Mouse (Mus musculus): Measurements from ENCODE around the gene Zfp940. TPM values are rescaled to one million over a fixed set of nuclear protein-coding genes. Genes with fewer than 3 reads are reported as not detected.
A peak's percentile ranks its signal among the peaks of the same experiment; 100 is the strongest.

Zfp940 gene
- polyA plus RNA-seq, 1 experiment from 2014 or later = 5.4 TPM

DNA sequence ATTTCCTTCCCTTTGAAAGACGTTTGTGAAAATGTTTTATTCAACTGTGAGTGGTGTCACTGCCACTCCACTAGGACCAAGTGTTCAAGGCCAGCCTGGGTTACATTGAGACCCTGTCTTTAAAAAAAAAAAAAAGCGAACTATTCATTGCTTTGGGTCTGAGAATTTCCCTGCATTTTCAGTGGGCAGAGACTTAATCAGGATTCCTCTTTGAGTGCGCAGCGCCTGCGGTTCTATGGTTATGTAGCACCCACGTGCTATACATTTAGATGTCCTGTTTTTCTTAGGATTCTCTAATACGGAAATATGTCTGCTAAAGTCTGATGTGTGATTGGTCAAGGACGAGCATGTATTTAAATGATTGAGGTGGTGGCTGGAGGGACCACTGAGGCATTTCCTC, 68.4 kb downstream of the Zfp940 start:
- H3K27ac ChIP-seq (ENCODE audit: low read depth) = no peak overlapping the region
- ATAC-seq (replicated peaks; ENCODE audit: low FRiP score, low TSS enrichment, low read depth) (no peak), DNase-seq (ENCODE audit: low spot score) (no peak)
- peak overlapping the region; percentile 78 for H3K4me2 ChIP-seq (ENCODE audit: low read length)
- 57% methylated on average over 8 of the region's 8 CpGs for WGBS
- H3K27me3 ChIP-seq (replicated peaks; ENCODE audit: control insufficient read depth, insufficient read depth, low read length) = no peaks in the 10 kb centered on the region
- H3K9me3 ChIP-seq (ENCODE audit: control insufficient read depth, low read length) = no peaks in the 10 kb centered on the region; the same call in 1 of the 2 replicates
- peaks cover 4% of the 10 kb centered on the region; the same call in 1 of the 2 replicates for H3K4me1 ChIP-seq (replicated peaks; ENCODE audit: control insufficient read depth, insufficient read depth, low read length)
- H3K9ac ChIP-seq (ENCODE audit: low read length) = no peak overlapping the region
- H3K4me3 ChIP-seq (ENCODE audit: low read depth, low read length) = peak overlapping the region; percentile 94
- H3K36me3 ChIP-seq (ENCODE audit: control insufficient read depth, insufficient read depth, low read length) = peaks cover 32% of the 10 kb centered on the region

DNA sequence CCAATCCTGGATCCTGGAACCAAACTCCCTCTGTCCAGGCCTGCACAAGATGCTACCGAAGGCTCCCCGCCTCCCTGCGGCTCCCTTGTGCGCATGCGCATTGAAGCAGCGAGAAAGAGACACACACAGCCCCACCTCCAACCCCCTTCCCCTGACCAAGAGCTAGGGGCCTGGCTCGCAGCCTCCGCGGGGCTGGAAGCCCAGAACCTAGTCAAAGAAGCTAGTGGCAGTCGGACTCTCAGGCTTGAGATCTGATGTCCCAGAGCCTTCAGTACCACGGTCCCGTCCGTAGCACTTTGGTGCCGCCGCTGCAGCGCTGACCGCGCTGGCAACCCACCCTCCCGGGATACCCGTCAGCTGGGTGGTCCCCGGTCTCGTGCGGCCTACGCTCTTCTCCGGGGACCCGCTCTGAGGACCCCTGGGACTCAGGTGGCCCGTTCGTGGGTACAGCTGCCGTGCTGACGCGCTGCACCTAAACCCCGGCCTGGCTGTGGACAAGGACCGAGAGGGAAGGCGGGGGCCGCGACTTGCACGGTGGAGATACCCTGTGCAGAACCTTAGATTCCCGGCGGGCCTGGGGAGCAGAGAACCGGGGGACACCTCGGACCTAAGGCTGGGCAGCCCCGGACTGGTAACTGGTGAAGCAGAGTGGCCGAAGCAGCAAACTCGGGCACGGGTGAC, 69.5 kb downstream of the Zfp940 start, which contains the start of gene Zfp30:
Zfp30 (plus strand) TSS at position 128 of the 681 bp plus-strand sequence.
- DNase-seq (ENCODE audit: low spot score) = peak; percentile 92
- Histone ChIP-seq H3K27ac (ENCODE audit: low read depth) (peak within 1 kb of the TSS; percentile 83), H3K4me2 (ENCODE audit: low read length) (peak within 1 kb of the TSS; percentile 78), H3K9me3 (ENCODE audit: control insufficient read depth, low read length) (no peaks in the 10 kb centered on the region; the same call in 1 of the 2 replicates), H3K4me1 (replicated peaks; ENCODE audit: control insufficient read depth, insufficient read depth, low read length) (peaks cover 4% of the 10 kb centered on the region; the same call in 1 of the 2 replicates), H3K36me3 (ENCODE audit: control insufficient read depth, insufficient read depth, low read length) (peaks cover 27% of the 10 kb centered on the region), H3K4me3 (ENCODE audit: low read depth, low read length) (peak within 1 kb of the TSS; percentile 94), H3K9ac (ENCODE audit: low read length) (peak within 1 kb of the TSS; percentile 84), H3K27me3 (replicated peaks; ENCODE audit: control insufficient read depth, insufficient read depth, low read length) (no peaks in the 10 kb centered on the region)
- peak; percentile 95 for ATAC-seq (replicated peaks; ENCODE audit: low FRiP score, low TSS enrichment, low read depth)
- WGBS = under 1% methylated on average over 45 of the region's 45 CpGs

Other genes starting within 250 kb of the Zfp940 start
- gene Catsperg2, start 126.6 kb downstream of the Zfp940 start, polyA plus RNA-seq (2014; fragmentation: Nextera tagmentation; extraction: Ambion mirVana) = not detected in 2 replicates
- gene Zfp84, start 85.1 kb downstream of the Zfp940 start, polyA plus RNA-seq (2014; fragmentation: Nextera tagmentation; extraction: Ambion mirVana) = 12.3 and 12.8 TPM in 2 replicates
- 6.9 and 7.8 TPM in 2 replicates for gene Zfp30, start 69.7 kb downstream of the Zfp940 start, polyA plus RNA-seq (2014; fragmentation: Nextera tagmentation; extraction: Ambion mirVana)
- gene Zfp790, start 37.6 kb downstream of the Zfp940 start, polyA plus RNA-seq (2014; fragmentation: Nextera tagmentation; extraction: Ambion mirVana) = 11.9 and 15.4 TPM in 2 replicates
- gene Zfp420, start 6.3 kb upstream of the Zfp940 start, polyA plus RNA-seq (2014; fragmentation: Nextera tagmentation; extraction: Ambion mirVana) = 6.8 and 8.4 TPM in 2 replicates
- gene Zfp27, start 52.9 kb upstream of the Zfp940 start, polyA plus RNA-seq (2014; fragmentation: Nextera tagmentation; extraction: Ambion mirVana) = 9.8 and 11.8 TPM in 2 replicates
- 5.4 and 5.6 TPM in 2 replicates for gene Zfp383, start 54.6 kb upstream of the Zfp940 start, polyA plus RNA-seq (2014; fragmentation: Nextera tagmentation; extraction: Ambion mirVana)
- 12.8 and 14.7 TPM in 2 replicates for gene Zfp74, start 100.4 kb upstream of the Zfp940 start, polyA plus RNA-seq (2014; fragmentation: Nextera tagmentation; extraction: Ambion mirVana)
- gene Zfp568, start 130.3 kb upstream of the Zfp940 start, polyA plus RNA-seq (2014; fragmentation: Nextera tagmentation; extraction: Ambion mirVana) = 19.5 and 22.6 TPM in 2 replicates
- gene Zfp14, start 197.7 kb upstream of the Zfp940 start, polyA plus RNA-seq (2014; fragmentation: Nextera tagmentation; extraction: Ambion mirVana) = 3.5 and 4.4 TPM in 2 replicates
- 4.9 and 5.4 TPM in 2 replicates for gene Zfp82, start 219.2 kb upstream of the Zfp940 start, polyA plus RNA-seq (2014; fragmentation: Nextera tagmentation; extraction: Ambion mirVana)
- 0.87 and 1.5 TPM in 2 replicates for gene Gm26920, start 236.7 kb upstream of the Zfp940 start, polyA plus RNA-seq (2014; fragmentation: Nextera tagmentation; extraction: Ambion mirVana)
- gene Zfp566, start 236.9 kb upstream of the Zfp940 start, polyA plus RNA-seq (2014; fragmentation: Nextera tagmentation; extraction: Ambion mirVana) = 8.3 and 11.2 TPM in 2 replicates
- gene Zfp260, start 241.1 kb upstream of the Zfp940 start, polyA plus RNA-seq (2014; fragmentation: Nextera tagmentation; extraction: Ambion mirVana) = 91.8 and 115 TPM in 2 replicates

Data from intestine, embryonic 14.5 days (tissue).